Mouse (Mus musculus) inflammation-experienced regulatory T-cells (primary cell): Measurements from ENCODE around the gene Zdhhc11. TPM values are rescaled to one million over a fixed set of nuclear protein-coding genes. Genes with fewer than 3 reads are reported as not detected.

Source experiments
- polyA plus RNA-seq, 2 experiments: library from polyadenylated mRNA; unstranded; fragments of 100-300 nt; shearing (Covaris generic); gene quantifications; one replicate each; pipeline ENCODE4 v1.2.1; 2017

Zdhhc11 gene
- polyA plus RNA-seq, result under 1 TPM; 0.12 to 0.37 TPM

DNA sequence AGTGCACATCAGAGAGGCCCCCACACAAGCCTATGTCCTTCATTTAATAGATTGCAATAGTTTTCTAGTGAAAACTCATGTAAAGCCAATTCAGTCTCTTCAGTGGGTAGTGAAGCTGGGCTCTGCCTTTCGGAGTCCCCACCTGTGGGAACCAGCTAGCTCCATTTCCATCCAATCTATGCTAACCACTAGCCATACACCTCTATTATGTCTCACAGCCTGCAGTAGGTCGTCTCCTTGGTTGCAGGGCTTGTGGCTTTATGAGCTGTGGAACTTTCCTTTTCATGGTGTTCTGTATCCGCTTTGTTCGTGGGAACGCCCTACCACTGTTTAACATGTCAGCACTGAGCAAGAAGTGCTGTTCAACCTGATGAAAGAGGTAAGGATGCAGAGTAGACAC is at the start of gene Zdhhc11:
TSS of gene Zdhhc11 (plus strand) at position 301 of the 400 bp plus-strand sequence.

DNA sequence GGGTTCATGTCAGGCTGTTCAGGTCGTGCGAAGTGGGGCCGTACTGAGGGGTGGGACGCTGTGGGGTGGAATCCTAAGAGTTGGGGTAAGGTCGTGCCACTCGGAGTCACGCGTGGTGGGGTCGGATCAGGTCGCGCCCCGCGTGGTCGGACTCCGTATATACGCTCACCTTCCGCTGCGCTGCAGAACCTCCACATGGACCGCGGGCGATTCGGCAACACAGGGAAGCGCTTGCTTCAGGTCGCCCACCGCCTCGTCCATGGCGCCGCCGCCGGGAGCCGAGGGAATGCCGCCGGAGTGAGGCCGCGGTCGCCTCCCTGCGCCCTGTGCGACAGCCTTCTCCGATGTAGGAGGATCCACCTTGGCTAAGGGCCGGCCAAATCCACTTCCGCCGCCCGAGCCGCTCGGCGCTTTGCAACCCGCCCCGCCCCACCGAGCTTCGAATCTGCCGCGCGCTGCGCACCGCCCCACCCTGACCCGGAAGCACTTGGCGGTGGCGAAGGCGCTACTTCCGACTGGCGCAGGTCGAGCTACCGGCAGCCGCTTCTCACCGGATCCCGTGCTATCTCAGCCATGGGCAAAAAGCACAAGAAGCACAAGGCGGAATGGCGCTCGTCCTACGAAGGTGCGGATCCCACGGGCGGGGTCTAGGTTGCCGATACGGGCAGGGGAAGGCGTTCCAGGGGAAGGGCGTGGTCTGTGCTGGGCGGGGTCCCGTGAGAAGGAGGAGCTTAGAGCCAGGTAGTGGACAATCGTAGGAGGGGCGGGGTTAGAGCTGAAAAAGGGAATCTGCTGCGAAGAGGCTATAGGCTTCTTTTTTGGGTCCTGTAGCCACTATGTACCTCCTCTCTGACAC is 26.1 kb upstream of the Zdhhc11 start, which contains the start of the genes Trip13 and Brd9:
TSS of gene Trip13 (minus strand) at position 464 of the 856 bp plus-strand sequence.
TSS of gene Brd9 (plus strand) at position 491 of the 856 bp plus-strand sequence.

DNA sequence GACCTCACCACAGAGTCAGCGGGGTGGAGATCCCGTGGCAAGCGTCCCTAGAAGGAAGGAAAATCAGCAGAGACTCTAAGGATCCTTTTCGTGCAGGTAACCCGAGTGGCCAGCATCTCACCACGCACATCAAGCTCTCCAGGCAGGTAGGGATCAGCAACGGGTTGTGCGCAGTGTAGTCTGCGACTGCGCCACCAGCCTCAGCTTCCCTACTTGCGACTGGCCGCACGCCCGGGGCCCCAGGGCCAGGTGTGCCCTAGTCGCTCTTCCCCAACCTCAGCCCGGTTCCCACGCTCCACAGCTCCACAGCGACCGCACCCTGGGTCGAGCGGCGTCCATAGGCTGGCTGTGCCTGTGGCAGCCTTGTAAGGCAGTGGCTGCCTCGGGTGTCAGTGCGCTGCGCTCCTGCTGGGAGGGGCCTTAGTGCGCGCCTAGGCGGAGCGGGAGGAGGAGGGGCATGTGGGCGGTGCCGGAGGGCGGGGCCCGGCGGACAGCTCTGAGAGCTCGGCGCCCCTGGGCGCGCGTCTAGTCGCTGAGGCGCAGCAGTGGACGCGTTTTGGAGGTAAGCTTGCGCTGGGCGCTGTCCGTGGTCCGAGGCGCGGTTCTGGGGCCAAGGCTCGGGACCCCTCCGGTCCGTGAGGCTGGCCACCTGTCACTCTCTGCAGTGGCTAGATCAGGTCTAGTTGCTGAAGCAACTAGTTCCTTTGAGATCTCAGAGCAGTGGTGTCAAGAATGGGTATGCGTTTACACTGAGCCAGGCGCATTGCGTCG is 45.5 kb downstream of the Zdhhc11 start, which contains the start of gene Tppp:
TSS of gene Tppp (plus strand) at position 460 of the 771 bp plus-strand sequence.

Other genes with a start within 250 kb of the Zdhhc11 start
- gene Slc12a7, start 230.8 kb upstream of the Zdhhc11 start, polyA plus RNA-seq, result 100 to 1,000 TPM in 1 of 2 experiments, 10 to 100 TPM in 1; 65.7 to 122 TPM
- 1 to 10 TPM in 1 of 2 experiments, under 1 TPM in 1; 0.17 to 3.0 TPM for gene Nkd2, start 116.2 kb upstream of the Zdhhc11 start, polyA plus RNA-seq
- 1 to 10 TPM; 2.1 to 2.2 TPM for gene Trip13, start 26.1 kb upstream of the Zdhhc11 start, polyA plus RNA-seq
- 10 to 100 TPM; 61.6 to 76.1 TPM for gene Brd9, start 26.0 kb upstream of the Zdhhc11 start, polyA plus RNA-seq
- under 1 TPM in 1 of 2 experiments, not detected in 1; 0.29 TPM for gene Tppp, start 45.6 kb downstream of the Zdhhc11 start, polyA plus RNA-seq
- gene Cep72, start 98.4 kb downstream of the Zdhhc11 start, polyA plus RNA-seq, result 1 to 10 TPM; 5.3 to 9.4 TPM
- gene Slc9a3, start 157.6 kb downstream of the Zdhhc11 start, polyA plus RNA-seq, result under 1 TPM; 0.12 to 0.80 TPM
- gene Exoc3, start 244.9 kb downstream of the Zdhhc11 start, polyA plus RNA-seq, result 10 to 100 TPM; 82.4 to 88.8 TPM